Mouse (Mus musculus): ENCODE measurements around the gene Dysf. TPM values are rescaled to one million over a fixed set of nuclear protein-coding genes. Genes with fewer than 3 reads are reported as not detected.

Gene Dysf
- polyA plus RNA-seq, 1 experiment from 2014 or later, result 2.1 TPM

DNA sequence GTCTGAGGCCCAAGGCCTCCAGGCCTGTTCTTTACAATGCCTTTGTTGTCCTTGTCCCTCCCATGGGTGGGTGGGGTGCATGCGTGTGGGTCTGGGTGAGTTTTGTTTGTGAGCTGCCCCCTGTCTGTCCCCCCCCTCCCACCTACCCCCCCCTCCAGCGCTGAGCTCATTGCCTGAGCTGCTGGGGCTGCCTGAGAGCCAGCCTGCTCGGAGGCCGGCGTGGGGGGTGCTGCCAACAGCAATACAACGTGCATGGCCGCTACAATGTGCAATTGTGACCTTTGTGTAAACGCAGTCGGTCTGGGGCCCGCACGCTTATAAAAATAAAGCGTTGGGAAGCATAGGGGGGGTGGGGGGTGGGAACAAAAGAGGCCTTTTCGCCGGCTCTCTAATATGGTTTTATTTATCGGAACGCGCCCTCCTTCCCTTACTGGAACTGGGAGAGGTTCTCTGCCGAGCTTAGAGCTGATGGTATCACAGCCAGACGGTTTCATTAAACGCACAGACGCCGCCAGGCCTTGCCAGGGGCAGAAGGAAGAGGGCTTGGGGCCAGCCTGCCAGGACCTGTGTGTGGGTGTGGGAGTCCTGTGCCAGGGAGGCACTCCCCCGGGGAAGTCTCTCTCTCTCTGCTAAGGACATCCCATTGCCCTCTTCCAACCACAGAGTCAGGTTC is 126.5 kb downstream of the Dysf start:
- no peak overlapping the region for H3K27ac ChIP-seq (ENCODE audit: low read depth, low read length)
- 13% methylated on average over 23 of the region's 23 CpGs for WGBS
- 0 out of 2 replicates have a peak, but pooled peaks cover 3% of the 10 kb centered on the region for H3K4me1 ChIP-seq (ENCODE audit: control insufficient read depth, insufficient read depth, low read length)
- peak overlapping the region; percentile 23; the same call in 1 of the 2 replicates for H3K4me2 ChIP-seq (ENCODE audit: low read depth, low read length)
- H3K9ac ChIP-seq (replicated peaks; ENCODE audit: low read depth, low read length), result peak overlapping the region; percentile 34; the same call in 1 of the 2 replicates
- peak; percentile 70 for ATAC-seq (ENCODE audit: low read depth)
- no peaks in the 10 kb centered on the region for H3K36me3 ChIP-seq (ENCODE audit: control insufficient read depth, insufficient read depth, low read length)
- H3K4me3 ChIP-seq (ENCODE audit: low read depth, low read length), result no peak overlapping the region
- H3K9me3 ChIP-seq (ENCODE audit: control insufficient read depth, low read length), result no peaks in the 10 kb centered on the region
- no peaks in the 10 kb centered on the region for H3K27me3 ChIP-seq (ENCODE audit: control insufficient read depth, insufficient read depth, low read length)

DNA sequence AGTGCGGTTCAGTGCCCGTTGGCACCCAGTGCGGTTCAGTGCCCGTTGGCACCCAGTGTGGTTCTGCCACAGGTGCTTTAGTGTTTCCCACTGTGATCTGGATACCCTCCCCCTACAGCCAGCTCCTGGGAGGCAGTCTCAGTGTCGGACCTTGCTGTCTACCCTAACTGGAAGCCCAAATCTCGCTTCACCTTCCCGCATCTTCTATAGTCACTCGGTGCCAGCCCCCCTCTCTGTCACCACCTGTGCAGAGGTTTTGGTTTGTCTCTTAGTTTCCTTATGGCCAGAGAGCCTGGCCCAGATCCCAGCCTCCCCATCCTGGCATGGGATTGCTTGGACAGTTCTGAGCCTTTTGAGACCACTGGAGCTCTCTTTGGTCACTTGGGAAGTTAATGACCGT is 127.3 kb downstream of the Dysf start:
- Histone ChIP-seq H3K9ac (replicated peaks; ENCODE audit: low read depth, low read length) (no peak overlapping the region), H3K27me3 (ENCODE audit: control insufficient read depth, insufficient read depth, low read length) (no peaks in the 10 kb centered on the region), H3K36me3 (ENCODE audit: control insufficient read depth, insufficient read depth, low read length) (no peaks in the 10 kb centered on the region), H3K9me3 (ENCODE audit: control insufficient read depth, low read length) (no peaks in the 10 kb centered on the region), H3K27ac (ENCODE audit: low read depth, low read length) (no peak overlapping the region), H3K4me2 (ENCODE audit: low read depth, low read length) (no peak overlapping the region), H3K4me3 (ENCODE audit: low read depth, low read length) (no peak overlapping the region), H3K4me1 (ENCODE audit: control insufficient read depth, insufficient read depth, low read length) (0 out of 2 replicates have a peak, but pooled peaks cover 3% of the 10 kb centered on the region)
- no peak for ATAC-seq (ENCODE audit: low read depth)
- WGBS, result 95% methylated on average over 9 of the region's 9 CpGs

DNA sequence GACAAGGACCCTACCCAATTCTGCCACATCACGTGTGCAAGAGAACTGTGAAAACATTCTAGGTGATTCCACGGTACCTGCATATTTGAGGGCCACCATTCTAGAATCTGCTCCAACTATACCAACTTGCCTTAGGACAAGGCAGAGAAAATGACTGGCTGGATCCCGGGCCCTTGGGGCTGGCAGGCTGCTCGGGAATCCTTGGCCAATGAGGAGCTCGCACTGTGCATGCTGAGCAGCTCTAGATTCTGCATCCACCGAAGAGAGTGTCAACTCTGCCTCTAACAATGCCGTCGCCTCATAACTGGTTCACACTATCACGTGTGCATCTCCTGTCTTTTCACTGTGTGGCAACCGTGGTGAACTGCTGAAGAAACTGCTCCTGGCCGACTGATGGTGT is 128.0 kb downstream of the Dysf start:
- H3K36me3 ChIP-seq (ENCODE audit: control insufficient read depth, insufficient read depth, low read length), result no peaks in the 10 kb centered on the region
- H3K27me3 ChIP-seq (ENCODE audit: control insufficient read depth, insufficient read depth, low read length), result no peaks in the 10 kb centered on the region
- no peak for ATAC-seq (ENCODE audit: low read depth)
- no peak overlapping the region for H3K4me2 ChIP-seq (ENCODE audit: low read depth, low read length)
- no peak overlapping the region for H3K27ac ChIP-seq (ENCODE audit: low read depth, low read length)
- H3K4me1 ChIP-seq (ENCODE audit: control insufficient read depth, insufficient read depth, low read length), result 0 out of 2 replicates have a peak, but pooled peaks cover 3% of the 10 kb centered on the region
- H3K9me3 ChIP-seq (ENCODE audit: control insufficient read depth, low read length), result no peaks in the 10 kb centered on the region
- no peak overlapping the region for H3K4me3 ChIP-seq (ENCODE audit: low read depth, low read length)
- WGBS, result 89% methylated on average over 11 of the region's 11 CpGs
- no peak overlapping the region for H3K9ac ChIP-seq (replicated peaks; ENCODE audit: low read depth, low read length)

DNA sequence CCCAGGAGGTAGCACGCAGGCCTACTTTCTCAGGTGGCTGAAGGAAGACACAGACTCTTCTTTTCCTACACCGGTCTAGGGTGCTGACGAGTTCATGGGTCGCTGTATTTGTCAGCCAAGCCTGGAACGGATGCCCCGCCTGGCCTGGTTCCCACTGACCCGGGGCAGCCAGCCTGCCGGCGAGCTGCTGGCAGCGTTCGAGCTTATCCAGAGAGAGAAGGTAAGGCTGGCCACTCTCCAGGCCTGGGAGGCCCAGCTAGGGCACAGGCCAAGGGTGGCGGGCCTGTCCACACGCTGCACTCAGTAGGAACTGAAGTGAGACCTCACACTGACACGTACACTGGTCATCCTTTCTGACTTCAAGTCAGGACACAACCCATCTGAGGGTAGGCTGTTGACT is 131.5 kb downstream of the Dysf start:
- no peak for ATAC-seq (ENCODE audit: low read depth)
- H3K9me3 ChIP-seq (ENCODE audit: control insufficient read depth, low read length), result no peaks in the 10 kb centered on the region
- H3K36me3 ChIP-seq (ENCODE audit: control insufficient read depth, insufficient read depth, low read length), result no peaks in the 10 kb centered on the region
- 0 out of 2 replicates have a peak, but pooled peaks cover 3% of the 10 kb centered on the region for H3K4me1 ChIP-seq (ENCODE audit: control insufficient read depth, insufficient read depth, low read length)
- no peak overlapping the region for H3K27ac ChIP-seq (ENCODE audit: low read depth, low read length)
- no peaks in the 10 kb centered on the region for H3K27me3 ChIP-seq (ENCODE audit: control insufficient read depth, insufficient read depth, low read length)
- H3K4me3 ChIP-seq (ENCODE audit: low read depth, low read length), result no peak overlapping the region
- H3K9ac ChIP-seq (replicated peaks; ENCODE audit: low read depth, low read length), result no peak overlapping the region
- WGBS, result 83% methylated on average over 14 of the region's 14 CpGs
- no peak overlapping the region for H3K4me2 ChIP-seq (ENCODE audit: low read depth, low read length)

DNA sequence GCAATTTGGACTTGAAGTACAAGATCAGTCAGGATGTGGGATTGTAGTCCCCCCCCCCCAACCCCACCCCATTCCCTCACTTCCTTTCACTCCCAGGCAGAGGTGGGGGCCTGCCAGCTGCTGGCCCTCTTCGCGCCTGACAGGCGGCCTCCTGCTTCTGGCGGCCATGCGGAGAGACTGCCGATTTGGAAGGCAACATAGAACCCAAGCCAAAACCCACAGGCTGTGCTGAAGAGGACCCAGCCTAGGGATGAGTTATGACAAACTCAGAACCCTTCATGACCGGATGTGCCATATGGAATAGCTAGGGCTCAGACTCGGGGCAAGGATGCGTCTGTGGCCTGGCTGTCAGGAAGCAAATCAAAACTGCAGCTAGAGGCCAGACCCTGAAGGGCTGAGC is 134.1 kb downstream of the Dysf start:
- H3K9me3 ChIP-seq (ENCODE audit: control insufficient read depth, low read length), result no peaks in the 10 kb centered on the region
- WGBS, result 71% methylated on average over 9 of the region's 9 CpGs
- no peak overlapping the region for H3K4me3 ChIP-seq (ENCODE audit: low read depth, low read length)
- H3K4me1 ChIP-seq (ENCODE audit: control insufficient read depth, insufficient read depth, low read length), result no peaks in the 10 kb centered on the region
- no peak overlapping the region for H3K27ac ChIP-seq (ENCODE audit: low read depth, low read length)
- ATAC-seq (ENCODE audit: low read depth), result no peak
- H3K36me3 ChIP-seq (ENCODE audit: control insufficient read depth, insufficient read depth, low read length), result no peaks in the 10 kb centered on the region
- no peak overlapping the region for H3K4me2 ChIP-seq (ENCODE audit: low read depth, low read length)
- H3K9ac ChIP-seq (replicated peaks; ENCODE audit: low read depth, low read length), result no peak overlapping the region
- H3K27me3 ChIP-seq (ENCODE audit: control insufficient read depth, insufficient read depth, low read length), result no peaks in the 10 kb centered on the region

DNA sequence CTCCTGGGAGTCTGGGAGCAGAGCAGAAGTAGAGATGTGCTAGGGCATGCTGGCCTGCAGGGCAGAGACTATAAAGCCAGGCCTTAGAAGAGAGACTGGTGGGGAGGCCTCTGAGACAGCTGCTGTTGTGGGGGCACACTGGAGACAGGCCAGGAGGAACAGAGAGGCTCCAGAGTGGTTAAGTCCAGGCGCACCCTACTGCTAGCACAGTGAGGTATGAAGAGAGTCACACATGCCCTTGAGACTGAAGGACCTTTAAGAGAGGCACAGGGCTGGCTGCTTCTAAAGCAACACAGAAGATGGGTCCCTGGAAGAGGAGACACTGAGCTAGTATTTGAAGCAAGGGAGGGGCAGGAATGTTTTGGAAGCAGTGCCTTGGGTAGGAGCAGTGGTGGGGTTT is 134.9 kb downstream of the Dysf start:
- Histone ChIP-seq H3K27ac (ENCODE audit: low read depth, low read length) (no peak overlapping the region), H3K9ac (replicated peaks; ENCODE audit: low read depth, low read length) (no peak overlapping the region), H3K27me3 (ENCODE audit: control insufficient read depth, insufficient read depth, low read length) (no peaks in the 10 kb centered on the region), H3K4me2 (ENCODE audit: low read depth, low read length) (no peak overlapping the region), H3K4me3 (ENCODE audit: low read depth, low read length) (no peak overlapping the region), H3K4me1 (ENCODE audit: control insufficient read depth, insufficient read depth, low read length) (no peaks in the 10 kb centered on the region), H3K36me3 (ENCODE audit: control insufficient read depth, insufficient read depth, low read length) (no peaks in the 10 kb centered on the region), H3K9me3 (ENCODE audit: control insufficient read depth, low read length) (no peaks in the 10 kb centered on the region)
- ATAC-seq (ENCODE audit: low read depth), result no peak
- WGBS, result 87% methylated on average over 1 of the region's 1 CpGs

DNA sequence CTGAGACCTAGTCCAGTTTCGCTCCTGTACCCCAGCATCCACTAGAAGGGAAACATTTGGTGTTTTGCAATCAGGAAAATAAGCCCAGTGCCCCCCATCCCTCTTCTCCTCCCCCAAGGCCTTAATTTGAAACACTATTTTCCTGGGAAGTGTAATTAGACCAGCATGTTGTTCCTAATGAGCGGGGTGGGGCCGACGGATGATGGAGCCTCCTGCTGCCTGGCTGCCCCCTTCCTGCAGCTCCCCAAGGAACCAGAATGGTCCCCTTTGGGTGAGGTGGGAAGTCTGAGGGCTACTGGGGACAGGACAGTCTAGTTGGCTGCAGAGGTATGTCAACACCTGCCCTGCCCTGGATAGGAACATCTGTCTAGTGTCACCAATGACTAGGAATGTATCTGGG is 136.0 kb downstream of the Dysf start:
- no peak for ATAC-seq (ENCODE audit: low read depth)
- WGBS, result 66% methylated on average over 4 of the region's 4 CpGs

DNA sequence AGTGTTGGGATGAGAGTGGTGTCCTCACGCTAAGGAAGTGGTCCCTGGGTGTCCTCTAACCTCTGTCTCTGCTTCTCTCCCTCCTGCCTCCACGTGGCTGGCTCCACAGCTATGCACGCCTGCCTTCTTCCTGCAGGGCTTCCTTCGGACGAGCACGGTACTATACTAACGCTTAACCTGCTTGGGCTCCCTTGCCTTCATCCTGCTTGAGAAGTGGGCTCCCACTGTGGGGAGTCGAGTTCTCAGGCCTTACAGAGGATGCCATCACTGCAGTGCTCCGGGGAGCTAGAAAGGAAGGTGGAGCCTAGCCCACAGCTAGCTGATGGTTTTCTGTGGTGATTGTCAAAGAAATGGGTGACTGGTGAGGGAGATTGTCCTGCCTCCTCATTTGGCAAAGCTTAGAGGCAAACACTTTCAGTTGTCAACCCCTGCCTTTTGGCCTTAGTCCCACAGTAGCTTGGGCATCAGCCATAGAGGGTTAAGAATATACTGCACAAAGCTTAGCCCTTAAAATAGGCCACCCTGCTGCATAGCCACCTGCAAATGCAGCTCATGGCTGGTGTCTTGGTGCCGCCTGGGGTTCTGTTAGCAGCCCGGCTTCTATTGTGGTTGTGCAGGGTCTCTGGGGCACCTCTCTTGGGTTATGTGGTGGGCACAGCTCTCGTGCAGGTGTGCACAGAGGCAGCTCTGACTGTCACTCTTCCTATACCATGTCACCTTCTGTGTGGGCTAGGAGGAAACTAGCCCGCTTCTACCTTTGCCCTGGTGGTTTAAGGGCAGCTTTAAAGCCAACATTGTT is 139.0 kb downstream of the Dysf start:
- Histone ChIP-seq H3K9ac (replicated peaks; ENCODE audit: low read depth, low read length) (no peak overlapping the region), H3K27me3 (ENCODE audit: control insufficient read depth, insufficient read depth, low read length) (no peaks in the 10 kb centered on the region), H3K9me3 (ENCODE audit: control insufficient read depth, low read length) (no peaks in the 10 kb centered on the region), H3K4me3 (ENCODE audit: low read depth, low read length) (no peak overlapping the region), H3K4me1 (ENCODE audit: control insufficient read depth, insufficient read depth, low read length) (no peaks in the 10 kb centered on the region), H3K27ac (ENCODE audit: low read depth, low read length) (no peak overlapping the region), H3K4me2 (ENCODE audit: low read depth, low read length) (no peak overlapping the region), H3K36me3 (ENCODE audit: control insufficient read depth, insufficient read depth, low read length) (no peaks in the 10 kb centered on the region)
- no peak for ATAC-seq (ENCODE audit: low read depth)
- 83% methylated on average over 13 of the region's 13 CpGs for WGBS

More for the DNA sequence above, 136.0 kb downstream of the Dysf start:
- no peak overlapping the region for H3K4me2 ChIP-seq (ENCODE audit: low read depth, low read length)
- no peak overlapping the region for H3K4me3 ChIP-seq (ENCODE audit: low read depth, low read length)
- no peaks in the 10 kb centered on the region for H3K36me3 ChIP-seq (ENCODE audit: control insufficient read depth, insufficient read depth, low read length)
- no peaks in the 10 kb centered on the region for H3K27me3 ChIP-seq (ENCODE audit: control insufficient read depth, insufficient read depth, low read length)
- no peaks in the 10 kb centered on the region for H3K9me3 ChIP-seq (ENCODE audit: control insufficient read depth, low read length)
- H3K4me1 ChIP-seq (ENCODE audit: control insufficient read depth, insufficient read depth, low read length), result no peaks in the 10 kb centered on the region
- no peak overlapping the region for H3K9ac ChIP-seq (replicated peaks; ENCODE audit: low read depth, low read length)
- H3K27ac ChIP-seq (ENCODE audit: low read depth, low read length), result no peak overlapping the region

DNA sequence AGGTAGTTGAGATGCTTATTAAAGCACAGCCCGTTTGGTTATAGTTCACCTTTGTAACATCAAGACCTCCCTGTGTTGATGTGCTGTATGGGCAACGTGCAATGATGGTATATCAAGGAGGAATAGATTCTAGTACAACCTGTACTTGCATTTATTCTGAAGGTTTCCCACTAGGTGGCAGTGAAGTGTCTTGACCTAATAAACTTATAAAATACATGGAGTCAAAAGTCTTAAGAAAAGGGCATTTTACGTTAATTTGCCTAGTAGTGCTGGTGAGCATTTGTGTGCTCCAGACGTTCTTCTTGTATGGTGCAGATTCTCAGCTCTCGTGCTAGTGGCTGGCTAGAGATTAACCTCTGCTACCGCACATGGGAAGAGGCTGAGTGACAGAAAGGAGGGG is 140.1 kb downstream of the Dysf start:
- no peaks in the 10 kb centered on the region for H3K4me1 ChIP-seq (ENCODE audit: control insufficient read depth, insufficient read depth, low read length)
- 74% methylated on average over 6 of the region's 6 CpGs for WGBS
- no peaks in the 10 kb centered on the region for H3K9me3 ChIP-seq (ENCODE audit: control insufficient read depth, low read length)
- no peak overlapping the region for H3K4me3 ChIP-seq (ENCODE audit: low read depth, low read length)
- ATAC-seq (ENCODE audit: low read depth), result no peak
- no peak overlapping the region for H3K4me2 ChIP-seq (ENCODE audit: low read depth, low read length)
- no peak overlapping the region for H3K9ac ChIP-seq (replicated peaks; ENCODE audit: low read depth, low read length)
- no peaks in the 10 kb centered on the region for H3K36me3 ChIP-seq (ENCODE audit: control insufficient read depth, insufficient read depth, low read length)
- H3K27ac ChIP-seq (ENCODE audit: low read depth, low read length), result no peak overlapping the region
- H3K27me3 ChIP-seq (ENCODE audit: control insufficient read depth, insufficient read depth, low read length), result no peaks in the 10 kb centered on the region

Data from neural tube, embryonic 14.5 days (tissue).